Mouse (Mus musculus) kidney, embryonic 15.5 days (tissue): Measurements from ENCODE around the gene Nucb1. TPM values are rescaled to one million over a fixed set of nuclear protein-coding genes. Genes with fewer than 3 reads are reported as not detected.
"Not testable (repeated sequence)": the region's sequence is repeated elsewhere in the genome, so short reads cannot be mapped to it uniquely, and the experiment has no call there.

ENCODE experiments used
- ATAC-seq: fragments of 200-750 bp; cut with Nextera tagmentation; replicated peaks from 2 replicates; pipeline ENCODE4 v1.8.0; 2017; ENCODE audit warnings: moderate TSS enrichment; ENCODE audit not compliant: low FRiP score
- H3K27ac ChIP-seq: fragments of 300-500 bp; sonication (generic); 2 replicates; pipeline ENCODE4 v1.5.1; 2015; ENCODE audit warnings: mild to moderate bottlenecking, inconsistent platforms
- H3K27me3 ChIP-seq: fragments of 300-500 bp; sonication (generic); 2 replicates; pipeline ENCODE4 v1.6.1; 2015; ENCODE audit warnings: inconsistent platforms
- H3K36me3 ChIP-seq: fragments of 300-500 bp; sonication (generic); 2 replicates; pipeline ENCODE4 v1.6.1; 2015; ENCODE audit warnings: inconsistent platforms
- H3K4me1 ChIP-seq: fragments of 300-500 bp; sonication (generic); 2 replicates; pipeline ENCODE4 v1.6.1; 2015; ENCODE audit warnings: inconsistent platforms
- H3K4me2 ChIP-seq: fragments of 300-500 bp; sonication (generic); 2 replicates; pipeline ENCODE4 v1.6.1; 2015; ENCODE audit warnings: moderate library complexity, mild to moderate bottlenecking, inconsistent platforms
- H3K4me3 ChIP-seq: fragments of 300-500 bp; sonication (generic); replicated peaks from 2 replicates; pipeline ENCODE4 v1.5.1; 2015; ENCODE audit warnings: mild to moderate bottlenecking, inconsistent platforms
- H3K9ac ChIP-seq: fragments of 300-500 bp; sonication (generic); 2 replicates; pipeline ENCODE4 v1.6.1; 2015; ENCODE audit warnings: mild to moderate bottlenecking, inconsistent platforms
- H3K9me3 ChIP-seq: fragments of 300-500 bp; sonication (generic); replicated peaks from 2 replicates; pipeline ENCODE4 v1.6.1; 2016; ENCODE audit warnings: inconsistent platforms
- WGBS: fragments of 180-500 bp; shearing (Covaris S2); methylation state at CpG from one replicate; pipeline ENCODE4 v1.1.7; 2015; ENCODE audit warnings: mixed read lengths; 5-methylcytosine and 5-hydroxymethylcytosine counted together
- polyA plus RNA-seq: library from polyadenylated mRNA; unstranded; fragments of >200 nt; fragmentation: Nextera tagmentation; extraction: Ambion mirVana; gene quantifications from 2 replicates; pipeline ENCODE4 v1.2.1, GENCODE M21; 2015

The Nucb1 gene
- polyA plus RNA-seq, 1 experiment from 2014 or later: 252 TPM

- Histone ChIP-seq H3K4me2 (no peak overlapping the region), H3K9me3 (no peaks in the 10 kb centered on the region), H3K9ac (no peak overlapping the region), H3K36me3 (no peaks in the 10 kb centered on the region), H3K27me3 (no peaks in the 10 kb centered on the region), H3K4me1 (peaks cover 20% of the 10 kb centered on the region), H3K4me3 (no peak overlapping the region), H3K27ac (no peak overlapping the region)
- ATAC-seq: no peak
- WGBS: 73% methylated on average over 3 of the region's 3 CpGs
These were observed 28.9 kb upstream of the Nucb1 start for GRCm38 (mm10) chr7:45539095-45539494.

- Histone ChIP-seq H3K27ac (no peak overlapping the region), H3K27me3 (no peaks in the 10 kb centered on the region), H3K9me3 (no peaks in the 10 kb centered on the region), H3K9ac (peak overlapping the region; percentile 50; the same call in 1 of the 2 replicates), H3K4me3 (peak overlapping the region; percentile 60), H3K4me2 (peak overlapping the region; percentile 86), H3K4me1 (peaks cover 20% of the 10 kb centered on the region), H3K36me3 (no peaks in the 10 kb centered on the region)
- peak; percentile 68 for ATAC-seq
- WGBS: 2% methylated on average over 29 of the region's 29 CpGs
These were observed 28.2 kb upstream of the Nucb1 start for GRCm38 (mm10) chr7:45538163-45539041.

- ATAC-seq: no peak
- peak overlapping the region; percentile 50; the same call in 1 of the 2 replicates for H3K9ac ChIP-seq
- H3K27me3 ChIP-seq: no peaks in the 10 kb centered on the region
- H3K4me2 ChIP-seq: peak overlapping the region; percentile 86
- no peak overlapping the region for H3K27ac ChIP-seq
- no peaks in the 10 kb centered on the region for H3K36me3 ChIP-seq
- 86% methylated on average over 10 of the region's 10 CpGs for WGBS
- peaks cover 20% of the 10 kb centered on the region for H3K4me1 ChIP-seq
- no peaks in the 10 kb centered on the region for H3K9me3 ChIP-seq
- peak overlapping the region; percentile 60 for H3K4me3 ChIP-seq
These were observed 27.4 kb upstream of the Nucb1 start for GRCm38 (mm10) chr7:45537602-45538001.

DNA sequence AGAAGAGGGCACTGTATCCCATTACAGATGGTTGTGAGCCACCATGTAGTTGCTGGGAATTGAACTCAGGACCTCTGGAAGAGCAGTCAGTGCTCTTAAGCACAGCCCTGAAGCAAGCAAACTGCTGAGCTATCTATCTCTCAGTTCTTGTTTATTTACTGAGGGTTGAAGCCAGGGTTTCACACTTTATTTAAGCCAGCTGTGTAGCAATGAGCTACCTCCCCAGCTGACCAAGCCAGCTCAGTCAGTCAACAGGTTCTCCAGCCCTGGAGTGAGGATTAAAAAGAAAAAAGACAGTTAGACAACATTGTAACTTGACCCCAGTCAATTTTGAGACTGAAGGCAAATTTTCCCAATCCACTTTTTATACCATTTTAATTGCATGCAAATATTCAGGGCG lies 25.5 kb upstream of the Nucb1 start:
- Histone ChIP-seq H3K4me2 (no peak overlapping the region), H3K9me3 (no peaks in the 10 kb centered on the region), H3K4me1 (peaks cover 20% of the 10 kb centered on the region), H3K27ac (no peak overlapping the region), H3K4me3 (no peak overlapping the region), H3K27me3 (no peaks in the 10 kb centered on the region), H3K9ac (no peak overlapping the region), H3K36me3 (no peaks in the 10 kb centered on the region)
- ATAC-seq: no peak
- 79% methylated on average over 1 of the region's 1 CpGs for WGBS

DNA sequence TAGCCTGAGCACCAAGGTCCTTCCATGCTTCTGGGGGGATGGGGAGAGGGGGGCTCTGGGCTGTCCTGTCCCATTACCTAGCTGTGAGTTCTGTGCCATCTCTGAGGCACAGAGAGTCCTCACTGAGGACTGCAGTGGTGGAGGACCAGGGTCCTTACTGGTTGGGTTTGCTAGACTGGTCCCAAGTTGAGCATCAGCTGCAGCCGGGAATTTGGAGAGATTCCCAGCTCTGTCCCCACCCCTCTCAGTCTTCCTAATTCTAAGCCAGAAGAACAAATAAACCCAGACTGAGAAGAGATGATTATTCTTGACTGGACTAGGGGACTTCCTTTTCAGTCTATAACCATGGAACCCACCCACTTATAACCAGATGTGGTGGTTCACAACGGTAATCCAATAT lies 20.4 kb upstream of the Nucb1 start:
- H3K27me3 ChIP-seq: no peaks in the 10 kb centered on the region
- H3K36me3 ChIP-seq: no peaks in the 10 kb centered on the region
- peak overlapping the region; percentile 44 for H3K4me2 ChIP-seq
- H3K9ac ChIP-seq: peak overlapping the region; percentile 15; the same call in 1 of the 2 replicates
- H3K27ac ChIP-seq: peak overlapping the region; percentile 75
- 57% methylated on average over 2 of the region's 2 CpGs for WGBS
- no peak overlapping the region for H3K4me3 ChIP-seq
- no peaks in the 10 kb centered on the region for H3K9me3 ChIP-seq
- peaks cover 31% of the 10 kb centered on the region for H3K4me1 ChIP-seq
- no peak for ATAC-seq

DNA sequence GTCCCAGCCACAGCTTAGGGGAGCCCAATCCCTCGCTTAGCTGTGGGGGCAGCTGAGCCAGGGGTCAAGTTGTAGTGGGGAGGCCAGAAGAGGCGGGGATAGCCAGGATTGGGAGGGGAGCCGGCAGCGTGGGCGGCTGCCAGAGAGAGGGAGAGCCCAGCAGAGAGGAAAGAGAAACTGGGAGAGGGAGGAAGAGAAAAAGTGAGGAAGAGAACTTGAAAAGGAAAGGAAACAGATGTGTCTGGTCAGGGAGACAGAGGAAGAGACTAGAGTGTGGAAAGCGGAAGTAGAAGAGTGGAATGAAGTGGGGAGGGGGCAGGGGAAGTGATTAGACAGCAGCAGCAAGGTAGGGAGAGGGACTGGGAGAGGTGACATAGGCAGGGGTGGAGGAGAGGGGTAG lies 19.3 kb upstream of the Nucb1 start:
- no peak overlapping the region for H3K4me3 ChIP-seq
- H3K4me2 ChIP-seq: peak overlapping the region; percentile 44
- no peak overlapping the region for H3K9ac ChIP-seq
- no peaks in the 10 kb centered on the region for H3K9me3 ChIP-seq
- H3K27ac ChIP-seq: peak overlapping the region; percentile 75
- H3K27me3 ChIP-seq: no peaks in the 10 kb centered on the region
- WGBS: 6% methylated on average over 6 of the region's 6 CpGs
- peaks cover 43% of the 10 kb centered on the region for H3K4me1 ChIP-seq
- H3K36me3 ChIP-seq: peaks cover 3% of the 10 kb centered on the region
- no peak for ATAC-seq

DNA sequence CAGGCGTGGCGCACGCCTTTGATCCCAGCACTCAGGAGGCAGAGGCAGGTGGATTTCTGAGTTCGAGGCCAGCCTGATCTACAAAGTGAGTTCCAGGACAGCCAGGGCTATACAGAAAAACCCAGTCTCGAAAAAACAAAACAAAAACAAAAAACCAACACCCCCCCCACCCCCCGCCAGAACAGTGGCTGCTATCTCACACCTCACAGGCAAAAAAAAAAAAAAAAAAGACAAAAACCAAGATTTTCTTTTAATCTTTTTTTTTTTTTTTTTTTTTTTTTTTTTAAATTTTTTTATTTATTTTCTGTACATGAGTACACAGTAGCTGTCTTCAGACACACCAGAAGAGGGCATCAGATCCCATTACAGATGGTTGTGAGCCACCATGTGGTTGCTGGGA lies 17.0 kb upstream of the Nucb1 start:
- not testable (repeated sequence) for H3K9ac ChIP-seq, H3K4me2 ChIP-seq, H3K27me3 ChIP-seq, H3K9me3 ChIP-seq, ATAC-seq
- Histone ChIP-seq H3K4me1 (peaks cover 63% of the 10 kb centered on the region), H3K27ac (peak overlapping the region; percentile 83), H3K4me3 (peak overlapping the region; percentile 79; the same call in 1 of the 2 replicates), H3K36me3 (peaks cover 14% of the 10 kb centered on the region)
- WGBS: 88% methylated on average over 6 of the region's 6 CpGs

- Histone ChIP-seq H3K9ac (peak overlapping the region; percentile 83), H3K27me3 (no peaks in the 10 kb centered on the region), H3K9me3 (no peaks in the 10 kb centered on the region), H3K4me2 (peak overlapping the region; percentile 80), H3K27ac (peak overlapping the region; percentile 83), H3K4me1 (peaks cover 65% of the 10 kb centered on the region), H3K36me3 (peaks cover 14% of the 10 kb centered on the region), H3K4me3 (peak overlapping the region; percentile 79)
- no peak for ATAC-seq
- 22% methylated on average over 7 of the region's 7 CpGs for WGBS
These were observed 16.4 kb upstream of the Nucb1 start for GRCm38 (mm10) chr7:45526474-45527120.

GRCm38 (mm10) chr7:45525809-45526473 lies 15.7 kb upstream of the Nucb1 start, which contains the start of the genes Ppp1r15a and Plekha4:
TSS of gene Ppp1r15a (minus strand) at chr7:45526268.
TSS of gene Plekha4 (plus strand) at chr7:45526330.
- ATAC-seq: peak; percentile 78
- Histone ChIP-seq H3K27me3 (no peaks in the 10 kb centered on the region), H3K9me3 (no peaks in the 10 kb centered on the region), H3K4me1 (peaks cover 68% of the 10 kb centered on the region), H3K4me3 (peak within 1 kb of the TSS; percentile 79), H3K4me2 (peak within 1 kb of the TSS; percentile 80), H3K9ac (peak within 1 kb of the TSS; percentile 83), H3K27ac (peak within 1 kb of the TSS; percentile 83), H3K36me3 (peaks cover 14% of the 10 kb centered on the region)
- under 1% methylated on average over 54 of the region's 54 CpGs for WGBS

DNA sequence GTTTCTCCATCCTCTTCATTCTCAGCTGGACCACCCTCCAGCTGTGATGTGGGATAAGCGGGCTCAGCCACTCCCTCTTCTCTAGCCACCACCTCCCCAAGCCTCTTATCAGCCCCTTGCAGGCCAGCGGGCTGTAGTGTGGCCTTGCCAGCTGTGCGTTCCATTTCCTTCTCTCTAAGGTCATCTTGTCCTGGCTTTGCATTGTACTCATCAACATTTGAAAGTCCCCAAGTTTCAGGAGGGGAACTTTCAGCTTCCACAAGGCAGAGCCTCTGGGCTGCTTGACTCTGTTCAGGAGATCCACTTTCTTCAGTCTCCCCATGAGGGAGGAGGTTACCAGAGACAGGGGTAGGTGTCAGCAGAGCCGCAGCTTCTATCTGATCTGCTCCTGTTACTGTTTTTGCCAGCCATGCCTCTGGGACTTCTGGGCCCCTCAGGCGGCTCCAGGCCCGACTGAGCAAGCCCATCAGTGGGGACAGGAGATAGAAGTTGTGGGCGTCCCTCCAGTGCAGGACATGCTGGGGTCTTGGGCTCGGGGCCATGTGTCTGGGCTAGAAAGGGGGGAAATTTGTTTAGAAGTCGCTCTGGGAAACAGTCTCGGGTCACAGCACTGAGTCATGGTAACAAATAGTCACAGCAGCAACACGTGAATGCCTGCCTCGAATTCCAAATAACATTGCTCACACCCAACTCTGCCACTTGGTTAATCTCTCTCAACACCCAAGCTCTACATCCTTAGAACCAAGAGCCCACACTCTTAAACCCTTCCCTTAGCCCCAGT lies 14.8 kb upstream of the Nucb1 start:
- Histone ChIP-seq H3K36me3 (peaks cover 14% of the 10 kb centered on the region), H3K4me3 (peak overlapping the region; percentile 79), H3K4me1 (peaks cover 62% of the 10 kb centered on the region), H3K9me3 (no peaks in the 10 kb centered on the region), H3K4me2 (peak overlapping the region; percentile 80), H3K9ac (peak overlapping the region; percentile 83), H3K27me3 (no peaks in the 10 kb centered on the region), H3K27ac (peak overlapping the region; percentile 83)
- WGBS: 18% methylated on average over 12 of the region's 12 CpGs
- 0 out of 2 replicates have a peak, but pooled peaks have one; percentile 0 for ATAC-seq

GRCm38 (mm10) chr7:45523678-45524170 lies 13.5 kb upstream of the Nucb1 start:
- Histone ChIP-seq H3K4me2 (peak overlapping the region; percentile 61), H3K9me3 (no peaks in the 10 kb centered on the region), H3K4me3 (peak overlapping the region; percentile 14), H3K27me3 (no peaks in the 10 kb centered on the region), H3K9ac (peak overlapping the region; percentile 39), H3K4me1 (peaks cover 55% of the 10 kb centered on the region), H3K27ac (peak overlapping the region; percentile 29), H3K36me3 (peaks cover 14% of the 10 kb centered on the region)
- 81% methylated on average over 13 of the region's 13 CpGs for WGBS
- no peak for ATAC-seq
